Mouse (Mus musculus): ENCODE results near the gene Snx8. TPM values are rescaled to one million over a fixed set of nuclear protein-coding genes. Genes with fewer than 3 reads are reported as not detected.

Gene Snx8
- polyA plus RNA-seq (2014; fragmentation: Illumina TruSeq; extraction: RNeasy Lipid Tissue Mini Kit (QIAGEN cat#74804)) = not detected

GRCm38 (mm10) chr5:140388588-140389576 is at the start of gene Snx8:
Snx8 (minus strand) TSS chr5:140389262.

GRCm38 (mm10) chr5:140418489-140419441 is 29.7 kb upstream of the Snx8 start, which contains the start of gene Eif3b:
Eif3b (plus strand) TSS chr5:140419328.

GRCm38 (mm10) chr5:140331615-140332512 is 57.2 kb downstream of the Snx8 start, which contains the start of gene Mrm2:
Mrm2 (minus strand) TSS chr5:140331898.

GRCm38 (mm10) chr5:140321042-140321755 is 67.9 kb downstream of the Snx8 start, which contains the start of the genes Mad1l1 and Nudt1:
Mad1l1 (minus strand) TSS chr5:140321552.
Nudt1 (plus strand) TSS chr5:140321656.

Other genes starting within 250 kb of the Snx8 start
- 0.54 TPM for gene Mad1l1, start 67.7 kb downstream of the Snx8 start, polyA plus RNA-seq (2014; fragmentation: Illumina TruSeq; extraction: RNeasy Lipid Tissue Mini Kit (QIAGEN cat#74804))
- gene Nudt1, start 67.6 kb downstream of the Snx8 start, polyA plus RNA-seq (2014; fragmentation: Illumina TruSeq; extraction: RNeasy Lipid Tissue Mini Kit (QIAGEN cat#74804)) = 0.71 TPM
- gene Mrm2, start 57.4 kb downstream of the Snx8 start, polyA plus RNA-seq (2014; fragmentation: Illumina TruSeq; extraction: RNeasy Lipid Tissue Mini Kit (QIAGEN cat#74804)) = 0.97 TPM
- gene Eif3b, start 30.1 kb upstream of the Snx8 start, polyA plus RNA-seq (2014; fragmentation: Illumina TruSeq; extraction: RNeasy Lipid Tissue Mini Kit (QIAGEN cat#74804)) = 39.9 TPM
- not detected for gene Gm4869, start 56.4 kb upstream of the Snx8 start, polyA plus RNA-seq (2014; fragmentation: Illumina TruSeq; extraction: RNeasy Lipid Tissue Mini Kit (QIAGEN cat#74804))
- gene Chst12, start 116.3 kb upstream of the Snx8 start, polyA plus RNA-seq (2014; fragmentation: Illumina TruSeq; extraction: RNeasy Lipid Tissue Mini Kit (QIAGEN cat#74804)) = 1.2 TPM
- gene Grifin, start 175.8 kb upstream of the Snx8 start, polyA plus RNA-seq (2014; fragmentation: Illumina TruSeq; extraction: RNeasy Lipid Tissue Mini Kit (QIAGEN cat#74804)) = not detected
- gene Lfng, start 218.1 kb upstream of the Snx8 start, polyA plus RNA-seq (2014; fragmentation: Illumina TruSeq; extraction: RNeasy Lipid Tissue Mini Kit (QIAGEN cat#74804)) = 0.83 TPM